Mouse (Mus musculus) forebrain, embryonic 12.5 days (tissue): ENCODE results near the gene Gm49486. TPM values are rescaled to one million over a fixed set of nuclear protein-coding genes. Genes with fewer than 3 reads are reported as not detected.

Experiments used
- ATAC-seq: fragments of 200-750 bp; cut with Nextera tagmentation; 2 replicates; pipeline ENCODE4 v1.8.0; 2017; ENCODE audit warnings: moderate TSS enrichment; ENCODE audit not compliant: low FRiP score
- H3K27ac ChIP-seq: fragments of 300-500 bp; sonication (generic); 2 replicates; pipeline ENCODE4 v1.5.1; 2016; ENCODE audit warnings: mild to moderate bottlenecking
- H3K27me3 ChIP-seq: fragments of 300-500 bp; sonication (generic); 2 replicates; pipeline ENCODE4 v1.6.1; 2016; ENCODE audit warnings: mild to moderate bottlenecking
- H3K36me3 ChIP-seq: fragments of 300-500 bp; sonication (generic); replicated peaks from 2 replicates; pipeline ENCODE4 v1.6.1; 2016; ENCODE audit warnings: mild to moderate bottlenecking
- H3K4me1 ChIP-seq: fragments of 300-500 bp; sonication (generic); 2 replicates; pipeline ENCODE4 v1.6.1; 2016
- H3K4me2 ChIP-seq: fragments of 300-500 bp; sonication (generic); 2 replicates; pipeline ENCODE4 v1.6.1; 2016; ENCODE audit warnings: mild to moderate bottlenecking, moderate library complexity
- H3K4me3 ChIP-seq: fragments of 300-500 bp; sonication (generic); replicated peaks from 2 replicates; pipeline ENCODE4 v1.5.1; 2016; ENCODE audit warnings: mild to moderate bottlenecking
- H3K9ac ChIP-seq: fragments of 300-500 bp; sonication (generic); 2 replicates; pipeline ENCODE4 v1.6.1; 2016; ENCODE audit warnings: mild to moderate bottlenecking
- H3K9me3 ChIP-seq: fragments of 300-500 bp; sonication (generic); 2 replicates; pipeline ENCODE4 v1.6.1; 2016
- WGBS: fragments of 180-500 bp; shearing (Covaris S2); methylation state at CpG from one replicate; pipeline ENCODE4 v1.1.7; 2016; 5-methylcytosine and 5-hydroxymethylcytosine counted together
- polyA plus RNA-seq: library from polyadenylated mRNA; unstranded; fragments of >200 nt; fragmentation: Nextera tagmentation; extraction: Ambion mirVana; gene quantifications from 2 replicates; pipeline ENCODE4 v1.2.1, GENCODE M21; 2016

Gm49486 gene
- polyA plus RNA-seq, 1 experiment from 2014 or later = 0.49 TPM

- Histone ChIP-seq H3K4me3 (peak overlapping the region; percentile 67), H3K36me3 (no peaks in the 10 kb centered on the region), H3K4me1 (peaks cover 13% of the 10 kb centered on the region), H3K9ac (peak overlapping the region; percentile 72), H3K27me3 (peaks cover 67% of the 10 kb centered on the region), H3K27ac (no peak overlapping the region), H3K4me2 (peak overlapping the region; percentile 100), H3K9me3 (no peaks in the 10 kb centered on the region)
- under 1% methylated on average over 59 of the region's 62 CpGs for WGBS
- ATAC-seq = peak; percentile 72
These were observed 32.0 kb downstream of the Gm49486 start for GRCm38 (mm10) chr15:79261095-79261725.

DNA sequence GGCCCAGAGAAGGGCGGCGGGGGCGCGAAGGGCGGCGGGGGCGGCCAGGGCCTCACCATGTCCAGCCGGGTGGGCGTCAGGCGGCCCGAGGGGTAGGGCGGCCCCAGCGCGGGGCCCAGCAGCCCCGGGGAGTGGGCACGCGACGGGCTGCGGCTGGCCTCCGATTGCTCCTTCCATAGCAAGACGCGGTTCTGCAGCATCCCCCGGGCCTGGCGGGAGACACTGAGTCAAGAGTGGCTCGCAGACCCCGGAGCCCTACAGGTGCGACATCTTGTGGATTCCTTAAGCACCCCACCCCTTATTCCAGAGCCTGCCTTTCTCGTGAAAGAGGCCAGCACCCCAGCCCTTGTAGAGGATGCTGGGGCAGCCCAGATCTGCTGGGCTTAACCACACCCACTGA, 32.6 kb downstream of the Gm49486 start:
- Histone ChIP-seq H3K4me1 (peaks cover 13% of the 10 kb centered on the region), H3K9ac (peak overlapping the region; percentile 72), H3K27ac (no peak overlapping the region), H3K4me2 (peak overlapping the region; percentile 100), H3K36me3 (no peaks in the 10 kb centered on the region), H3K27me3 (peaks cover 67% of the 10 kb centered on the region), H3K4me3 (peak overlapping the region; percentile 67), H3K9me3 (no peaks in the 10 kb centered on the region)
- ATAC-seq = peak; percentile 51
- WGBS = 0% methylated on average over 21 of the region's 28 CpGs

- H3K9me3 ChIP-seq = no peaks in the 10 kb centered on the region
- H3K9ac ChIP-seq = no peak overlapping the region
- no peaks in the 10 kb centered on the region for H3K36me3 ChIP-seq
- 18% methylated on average over 13 of the region's 13 CpGs for WGBS
- peaks cover 67% of the 10 kb centered on the region for H3K27me3 ChIP-seq
- peak overlapping the region; percentile 100 for H3K4me2 ChIP-seq
- H3K27ac ChIP-seq = no peak overlapping the region
- H3K4me1 ChIP-seq = peaks cover 13% of the 10 kb centered on the region
- H3K4me3 ChIP-seq = peak overlapping the region; percentile 67
- ATAC-seq = no peak
These were observed 33.2 kb downstream of the Gm49486 start for GRCm38 (mm10) chr15:79262375-79262774.

DNA sequence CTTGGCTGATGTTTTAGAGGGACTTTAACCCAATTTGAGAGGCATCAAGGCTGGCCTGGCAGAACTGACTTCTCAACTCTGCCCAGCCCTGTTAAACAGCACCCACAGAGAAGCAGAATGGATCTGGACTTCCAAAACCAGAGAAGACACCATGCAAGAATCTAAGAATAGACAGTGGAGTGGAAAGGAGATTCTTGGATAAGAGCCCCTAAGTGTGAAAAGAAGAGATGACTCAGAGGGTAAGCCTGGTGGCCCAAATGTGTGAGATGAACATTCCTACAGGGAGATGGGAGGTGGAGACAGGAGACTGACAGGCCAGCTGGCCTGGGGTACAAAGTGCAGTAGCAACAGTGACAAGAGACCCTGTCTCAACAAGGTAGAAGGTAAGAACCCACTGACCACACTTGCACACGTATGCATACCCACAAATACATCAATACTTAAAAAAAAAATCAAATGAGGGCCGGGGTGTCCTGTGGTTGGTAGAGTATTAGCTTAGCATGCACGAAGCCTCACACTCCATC, 33.7 kb downstream of the Gm49486 start:
- peaks cover 13% of the 10 kb centered on the region for H3K4me1 ChIP-seq
- 87% methylated on average over 3 of the region's 3 CpGs for WGBS
- H3K9ac ChIP-seq = no peak overlapping the region
- no peak overlapping the region for H3K27ac ChIP-seq
- H3K27me3 ChIP-seq = peaks cover 72% of the 10 kb centered on the region
- H3K9me3 ChIP-seq = no peaks in the 10 kb centered on the region
- no peak overlapping the region for H3K4me2 ChIP-seq
- ATAC-seq = no peak
- H3K4me3 ChIP-seq = no peak overlapping the region
- H3K36me3 ChIP-seq = no peaks in the 10 kb centered on the region

- H3K27me3 ChIP-seq = peaks cover 75% of the 10 kb centered on the region
These were observed 34.5 kb downstream of the Gm49486 start for GRCm38 (mm10) chr15:79263726-79264125.

GRCm38 (mm10) chr15:79265384-79265783, 36.2 kb downstream of the Gm49486 start:
- peaks cover 60% of the 10 kb centered on the region for H3K27me3 ChIP-seq
- H3K4me3 ChIP-seq = no peak overlapping the region
- H3K4me1 ChIP-seq = peaks cover 16% of the 10 kb centered on the region
- WGBS = 72% methylated on average over 4 of the region's 4 CpGs
- ATAC-seq = no peak
- no peaks in the 10 kb centered on the region for H3K36me3 ChIP-seq
- no peak overlapping the region for H3K27ac ChIP-seq
- H3K9me3 ChIP-seq = no peaks in the 10 kb centered on the region
- no peak overlapping the region for H3K4me2 ChIP-seq
- H3K9ac ChIP-seq = no peak overlapping the region

More at GRCm38 (mm10) chr15:79263726-79264125, 34.5 kb downstream of the Gm49486 start:
- Histone ChIP-seq H3K4me3 (no peak overlapping the region), H3K4me2 (no peak overlapping the region), H3K36me3 (no peaks in the 10 kb centered on the region), H3K4me1 (peaks cover 13% of the 10 kb centered on the region), H3K9me3 (no peaks in the 10 kb centered on the region), H3K27ac (no peak overlapping the region), H3K9ac (no peak overlapping the region)
- ATAC-seq = no peak
- WGBS = 88% methylated on average over 6 of the region's 6 CpGs

DNA sequence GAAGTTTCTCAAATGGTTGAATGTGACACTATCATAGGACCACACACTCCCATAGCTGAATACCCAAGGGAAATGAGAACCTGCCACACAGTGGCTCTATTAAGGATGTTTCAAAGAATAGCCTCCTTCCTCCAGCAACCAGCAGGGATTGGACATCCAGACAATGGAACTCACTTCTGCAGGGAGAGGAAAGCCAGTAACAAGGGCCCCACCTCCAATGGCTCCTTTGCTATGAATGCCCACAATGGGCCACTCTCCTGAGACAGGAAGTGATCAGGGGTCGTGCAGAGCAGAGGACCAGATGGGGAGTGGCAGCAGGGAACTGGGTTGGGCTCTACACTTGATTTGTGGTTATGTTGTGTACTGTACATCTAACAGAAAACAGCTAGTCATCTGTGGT, 39.3 kb downstream of the Gm49486 start:
- Histone ChIP-seq H3K27me3 (peaks cover 39% of the 10 kb centered on the region), H3K4me2 (no peak overlapping the region), H3K9ac (no peak overlapping the region), H3K27ac (no peak overlapping the region), H3K9me3 (no peaks in the 10 kb centered on the region), H3K4me3 (no peak overlapping the region), H3K4me1 (peaks cover 14% of the 10 kb centered on the region), H3K36me3 (no peaks in the 10 kb centered on the region)
- 33% methylated on average over 1 of the region's 1 CpGs for WGBS
- no peak for ATAC-seq

GRCm38 (mm10) chr15:79270317-79271123, 41.3 kb downstream of the Gm49486 start:
- H3K9me3 ChIP-seq = no peaks in the 10 kb centered on the region
- H3K27me3 ChIP-seq = peaks cover 29% of the 10 kb centered on the region
- H3K27ac ChIP-seq = peak overlapping the region; percentile 43
- H3K4me3 ChIP-seq = peak overlapping the region; percentile 38
- peak; percentile 68 for ATAC-seq
- H3K4me2 ChIP-seq = peak overlapping the region; percentile 79
- under 1% methylated on average over 33 of the region's 33 CpGs for WGBS
- peak overlapping the region; percentile 33 for H3K9ac ChIP-seq
- peaks cover 14% of the 10 kb centered on the region for H3K4me1 ChIP-seq
- no peaks in the 10 kb centered on the region for H3K36me3 ChIP-seq

DNA sequence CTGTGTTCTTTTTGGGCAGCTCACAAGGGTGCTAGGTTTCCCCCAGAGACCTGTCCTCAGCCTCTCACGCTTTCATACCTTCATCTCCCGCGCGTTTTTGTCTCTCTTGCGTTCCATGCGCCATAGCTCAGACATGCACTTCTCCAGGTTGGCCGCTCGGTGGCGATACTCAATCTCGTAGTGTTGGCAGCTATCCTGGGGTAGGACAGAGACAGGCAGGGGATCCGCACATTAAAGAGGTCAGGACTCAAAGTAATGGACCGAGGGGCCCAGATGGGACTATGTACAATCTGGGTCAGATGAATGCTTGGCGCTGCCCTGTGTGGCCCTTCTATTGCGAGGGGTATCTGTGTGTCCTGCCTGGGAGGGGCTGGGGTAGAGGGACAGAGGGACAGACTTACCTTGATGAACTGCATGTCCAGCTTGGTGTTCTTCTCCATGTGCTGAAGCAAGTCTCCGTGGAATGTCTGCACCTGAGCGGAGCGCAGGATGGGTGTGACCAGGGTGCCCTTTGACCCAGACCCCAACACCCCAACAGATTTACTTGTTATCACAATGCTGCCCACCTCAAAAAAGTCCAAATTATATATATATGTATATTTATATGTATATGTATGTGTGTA, 42.0 kb downstream of the Gm49486 start:
- no peak overlapping the region for H3K27ac ChIP-seq
- H3K4me2 ChIP-seq = peak overlapping the region; percentile 79
- ATAC-seq = peak; percentile 36
- no peaks in the 10 kb centered on the region for H3K9me3 ChIP-seq
- peaks cover 14% of the 10 kb centered on the region for H3K4me1 ChIP-seq
- peak overlapping the region; percentile 38 for H3K4me3 ChIP-seq
- WGBS = 11% methylated on average over 17 of the region's 17 CpGs
- H3K27me3 ChIP-seq = peaks cover 26% of the 10 kb centered on the region
- H3K36me3 ChIP-seq = no peaks in the 10 kb centered on the region
- peak overlapping the region; percentile 33; the same call in 1 of the 2 replicates for H3K9ac ChIP-seq

DNA sequence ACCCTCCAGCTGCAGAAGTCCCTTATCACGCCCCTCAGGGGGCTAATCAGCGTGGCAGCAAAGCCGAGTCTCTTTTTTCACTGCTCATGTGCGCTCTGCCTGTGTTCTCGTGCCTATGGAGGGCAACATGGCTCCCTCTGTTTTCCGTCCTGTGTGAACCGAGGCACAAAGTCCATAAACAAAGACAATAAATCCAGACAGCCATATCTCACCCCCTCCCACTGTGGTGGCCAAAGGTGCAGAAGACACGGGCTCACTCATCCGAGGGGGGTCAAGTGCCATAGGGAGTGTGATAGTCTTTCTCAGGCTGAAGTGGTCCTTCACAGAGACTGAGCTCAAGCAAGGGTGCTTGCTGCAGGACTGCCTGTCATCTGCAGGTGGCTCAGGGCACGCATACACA, 43.8 kb downstream of the Gm49486 start:
- Histone ChIP-seq H3K4me2 (no peak overlapping the region), H3K9me3 (no peaks in the 10 kb centered on the region), H3K9ac (no peak overlapping the region), H3K4me3 (no peak overlapping the region), H3K36me3 (no peaks in the 10 kb centered on the region), H3K27ac (no peak overlapping the region), H3K4me1 (peaks cover 14% of the 10 kb centered on the region), H3K27me3 (peaks cover 20% of the 10 kb centered on the region; the same call in 1 of the 2 replicates)
- WGBS = 66% methylated on average over 10 of the region's 10 CpGs
- ATAC-seq = no peak

GRCm38 (mm10) chr15:79277728-79278127, 48.5 kb downstream of the Gm49486 start:
- Histone ChIP-seq H3K4me2 (no peak overlapping the region), H3K4me1 (no peaks in the 10 kb centered on the region), H3K36me3 (no peaks in the 10 kb centered on the region), H3K4me3 (no peak overlapping the region), H3K9me3 (no peaks in the 10 kb centered on the region), H3K9ac (no peak overlapping the region), H3K27ac (no peak overlapping the region), H3K27me3 (0 out of 2 replicates have a peak, but pooled peaks cover 11% of the 10 kb centered on the region)
- no peak for ATAC-seq
- 71% methylated on average over 10 of the region's 10 CpGs for WGBS

GRCm38 (mm10) chr15:79280209-79280608, 51.0 kb downstream of the Gm49486 start:
- 13% methylated on average over 5 of the region's 6 CpGs for WGBS
- H3K27ac ChIP-seq = no peak overlapping the region
- ATAC-seq = no peak
- H3K4me1 ChIP-seq = no peaks in the 10 kb centered on the region
- no peaks in the 10 kb centered on the region for H3K9me3 ChIP-seq
- H3K36me3 ChIP-seq = no peaks in the 10 kb centered on the region
- H3K9ac ChIP-seq = no peak overlapping the region
- no peak overlapping the region for H3K4me2 ChIP-seq
- H3K27me3 ChIP-seq = no peaks in the 10 kb centered on the region
- no peak overlapping the region for H3K4me3 ChIP-seq
